Mouse (Mus musculus) myocyte (in vitro differentiated cells): ENCODE measurements around the gene Mrpl37. TPM values are rescaled to one million over a fixed set of nuclear protein-coding genes. Genes with fewer than 3 reads are reported as not detected.

ENCODE experiments used
- H3K27me3 ChIP-seq: one replicate; pipeline ENCODE4 v1.6.1; 2011; ENCODE audit not compliant: control insufficient read depth, insufficient read depth, insufficient read length
- H3K36me3 ChIP-seq: one replicate; pipeline ENCODE4 v1.6.1; 2011; ENCODE audit not compliant: control insufficient read depth, insufficient read depth
- H3K4me2 ChIP-seq: one replicate; pipeline ENCODE4 v1.6.1; 2011; ENCODE audit warnings: low read depth, control low read depth
- H3K4me3 ChIP-seq: one replicate; pipeline ENCODE4 v1.5.1; 2011; ENCODE audit warnings: mild to moderate bottlenecking, control low read depth, moderate library complexity
- H3K79me2 ChIP-seq: one replicate; pipeline ENCODE4 v1.6.1; 2011; ENCODE audit not compliant: control insufficient read depth, insufficient read depth
- H3ac ChIP-seq: one replicate; pipeline ENCODE4 v1.6.1; 2011; ENCODE audit not compliant: control insufficient read depth, insufficient read length
- CEBPB ChIP-seq: IDR thresholded peaks from 2 replicates; pipeline ENCODE4 v1.6.1; 2011; ENCODE audit warnings: mild to moderate bottlenecking, moderate library complexity; ENCODE audit not compliant: poor library complexity, insufficient read depth, severe bottlenecking
- E2F4 ChIP-seq: IDR thresholded peaks from one replicate; pipeline ENCODE4 v1.6.1; 2011; ENCODE audit warnings: mild to moderate bottlenecking, control low read depth, moderate library complexity; ENCODE audit not compliant: insufficient read depth
- MAX ChIP-seq: IDR thresholded peaks from one replicate; pipeline ENCODE4 v1.6.1; 2011; ENCODE audit warnings: low read depth, mild to moderate bottlenecking, control low read depth
- MYOD1 ChIP-seq, 3 experiments: IDR thresholded peaks; one replicate each; pipeline ENCODE4 v1.6.1; 2011; ENCODE audit warnings: control low read depth in 2 of 3, low read depth in 2 of 3, mild to moderate bottlenecking in 2 of 3, moderate library complexity in 1 of 3; ENCODE audit not compliant: insufficient read length in 2 of 3, control insufficient read depth in 1 of 3
- MYOG ChIP-seq, 3 experiments: IDR thresholded peaks; one replicate each; pipeline ENCODE4 v1.6.1; 2011; ENCODE audit warnings: control low read depth in 2 of 3, low read depth in 2 of 3, mild to moderate bottlenecking in 2 of 3; ENCODE audit not compliant: insufficient read length in 2 of 3, control insufficient read depth in 1 of 3, insufficient read depth in 1 of 3
- POLR2A ChIP-seq: IDR thresholded peaks from one replicate; pipeline ENCODE4 v1.6.1; 2011; ENCODE audit warnings: low read depth, mild to moderate bottlenecking, control low read depth, moderate library complexity; ENCODE audit not compliant: insufficient read length
- POLR2AphosphoS2 ChIP-seq: IDR thresholded peaks from one replicate; pipeline ENCODE4 v1.6.1; 2011; ENCODE audit warnings: low read depth, control low read depth; ENCODE audit not compliant: insufficient read length
- REST ChIP-seq: IDR thresholded peaks from one replicate; pipeline ENCODE4 v1.6.1; 2011; ENCODE audit warnings: mild to moderate bottlenecking, control low read depth, moderate library complexity; ENCODE audit not compliant: insufficient read depth, insufficient read length
- SRF ChIP-seq: IDR thresholded peaks from one replicate; pipeline ENCODE4 v1.6.1; 2011; ENCODE audit warnings: low read depth; ENCODE audit not compliant: control insufficient read depth, insufficient read length
- TCF12 ChIP-seq: IDR thresholded peaks from one replicate; pipeline ENCODE4 v1.6.1; 2011; ENCODE audit warnings: mild to moderate bottlenecking, control low read depth; ENCODE audit not compliant: poor library complexity, insufficient read depth, severe bottlenecking
- TCF3 ChIP-seq: IDR thresholded peaks from one replicate; pipeline ENCODE4 v1.6.1; 2011; ENCODE audit warnings: low read depth, control low read depth; ENCODE audit not compliant: insufficient read length
- USF1 ChIP-seq: IDR thresholded peaks from one replicate; pipeline ENCODE4 v1.6.1; 2011; ENCODE audit warnings: low read depth, mild to moderate bottlenecking, control low read depth, moderate library complexity
- polyA plus RNA-seq: library from polyadenylated mRNA; unstranded; fragments of >200 nt; fragmentation: generic; extraction: Trizol; gene quantifications from one replicate; pipeline ENCODE4 v1.2.1, GENCODE M21; 2012; ENCODE audit warnings: missing spikeins

Mrpl37 gene
- polyA plus RNA-seq, 1 experiment = 87.5 TPM

DNA sequence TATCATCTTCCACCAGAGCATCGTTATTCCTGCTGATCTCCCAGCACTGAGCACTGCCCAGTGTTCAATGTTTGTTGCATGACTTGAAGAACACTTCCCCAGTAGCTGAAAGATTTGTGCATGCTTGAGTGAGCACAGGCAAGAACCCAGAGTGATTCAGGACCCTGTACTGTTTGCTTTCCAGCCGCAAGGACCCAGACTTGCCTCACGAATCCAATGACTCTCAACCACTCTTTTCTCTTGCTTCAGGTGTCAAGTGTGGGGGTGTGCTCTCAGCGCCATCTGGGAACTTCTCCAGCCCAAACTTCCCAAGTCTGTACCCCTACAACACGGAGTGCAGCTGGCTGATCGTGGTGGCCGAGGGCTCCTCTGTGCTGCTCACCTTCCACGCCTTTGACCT is 35.6 kb upstream of the Mrpl37 start:
- Histone ChIP-seq H3K4me2 (no peak overlapping the region), H3ac (no peak overlapping the region), H3K36me3 (no peaks in the 10 kb centered on the region), H3K4me3 (no peak overlapping the region), H3K79me2 (no peaks in the 10 kb centered on the region), H3K27me3 (no peaks in the 10 kb centered on the region)
- TF ChIP-seq SRF (no peak), TCF3 (no peak), MYOG (IDR thresholded peaks at IDR 0.05; ENCODE audit: control insufficient read depth in 1 of 3, insufficient read depth in 1 of 3, insufficient read length in 2 of 3, low read depth in 2 of 3) (no peak), POLR2AphosphoS2 (no peak), E2F4 (no peak), REST (no peak), USF1 (no peak), MAX (no peak), CEBPB (no peak), MYOD1 (IDR thresholded peaks at IDR 0.05; ENCODE audit: control insufficient read depth in 1 of 3, insufficient read length in 2 of 3, low read depth in 2 of 3) (no peak), POLR2A (no peak), TCF12 (no peak)

DNA sequence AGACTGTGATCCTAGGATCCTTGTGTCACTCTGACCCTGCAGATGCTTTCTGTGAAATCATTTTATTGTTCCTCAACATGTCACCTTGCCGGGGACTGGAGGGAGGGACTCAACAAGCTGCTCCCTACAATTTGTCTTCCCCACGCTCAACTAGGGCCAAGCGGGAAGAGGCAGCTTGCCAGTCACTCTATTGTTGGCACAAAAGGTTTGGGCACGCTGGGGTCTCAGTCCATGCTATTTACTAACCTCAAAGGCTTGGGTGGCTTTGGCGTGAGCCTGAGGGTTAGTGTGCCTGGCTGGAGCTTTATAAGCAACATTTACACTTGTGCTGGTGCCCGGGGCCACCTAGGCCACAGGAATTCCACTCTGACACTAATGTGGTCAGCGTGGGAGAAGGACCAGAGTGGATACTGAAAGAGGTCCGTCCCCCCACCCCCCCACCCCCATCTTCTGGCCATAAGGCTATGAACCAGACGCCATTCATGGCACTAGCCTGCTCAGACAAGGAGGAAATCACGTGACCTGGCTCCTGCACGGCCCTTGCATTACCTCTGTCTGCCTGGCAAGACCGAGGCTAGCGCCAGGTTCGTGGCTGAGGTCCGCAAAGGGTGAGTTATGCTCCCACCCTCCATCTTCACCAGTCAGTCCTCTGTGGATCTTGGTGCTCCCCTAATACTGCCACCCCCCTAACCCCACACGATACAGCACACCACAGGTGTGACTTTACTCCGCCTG is 32.3 kb upstream of the Mrpl37 start:
- H3K79me2 ChIP-seq = no peaks in the 10 kb centered on the region
- H3K27me3 ChIP-seq = peaks cover 3% of the 10 kb centered on the region
- H3K4me2 ChIP-seq = no peak overlapping the region
- no peak overlapping the region for H3K4me3 ChIP-seq
- TF ChIP-seq E2F4 (no peak), USF1 (peak; percentile 19)
- H3K36me3 ChIP-seq = no peaks in the 10 kb centered on the region
- H3ac ChIP-seq = no peak overlapping the region

DNA sequence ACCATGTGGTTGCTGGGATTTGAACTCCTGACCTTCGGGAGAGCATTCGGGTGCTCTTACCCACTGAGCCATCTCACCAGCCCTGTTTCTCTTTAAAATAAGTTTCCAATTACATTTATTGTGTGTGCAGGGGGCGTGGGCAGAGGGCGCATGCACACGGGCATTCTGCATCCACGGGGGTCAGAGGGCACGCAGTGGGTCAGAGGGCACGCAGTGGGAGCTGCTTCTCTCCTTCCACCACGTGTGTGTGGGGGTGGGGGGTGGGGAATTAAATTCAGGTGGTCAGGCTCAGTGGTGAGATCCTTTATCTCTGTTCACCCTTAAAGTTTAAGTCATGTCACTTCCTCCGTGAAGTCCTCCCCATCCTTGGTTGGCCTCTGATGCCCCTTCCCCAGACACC is 31.7 kb upstream of the Mrpl37 start:
- no peaks in the 10 kb centered on the region for H3K79me2 ChIP-seq
- TF ChIP-seq TCF12 (no peak), REST (no peak), MAX (no peak), SRF (no peak), MYOG (IDR thresholded peaks at IDR 0.05; ENCODE audit: control insufficient read depth in 1 of 3, insufficient read depth in 1 of 3, insufficient read length in 2 of 3, low read depth in 2 of 3) (no peak), POLR2A (no peak), MYOD1 (IDR thresholded peaks at IDR 0.05; ENCODE audit: control insufficient read depth in 1 of 3, insufficient read length in 2 of 3, low read depth in 2 of 3) (no peak), TCF3 (no peak), CEBPB (no peak), E2F4 (no peak), POLR2AphosphoS2 (no peak), USF1 (no peak)
- no peak overlapping the region for H3K4me3 ChIP-seq
- peaks cover 9% of the 10 kb centered on the region for H3K27me3 ChIP-seq
- no peak overlapping the region for H3K4me2 ChIP-seq
- no peaks in the 10 kb centered on the region for H3K36me3 ChIP-seq
- H3ac ChIP-seq = no peak overlapping the region

DNA sequence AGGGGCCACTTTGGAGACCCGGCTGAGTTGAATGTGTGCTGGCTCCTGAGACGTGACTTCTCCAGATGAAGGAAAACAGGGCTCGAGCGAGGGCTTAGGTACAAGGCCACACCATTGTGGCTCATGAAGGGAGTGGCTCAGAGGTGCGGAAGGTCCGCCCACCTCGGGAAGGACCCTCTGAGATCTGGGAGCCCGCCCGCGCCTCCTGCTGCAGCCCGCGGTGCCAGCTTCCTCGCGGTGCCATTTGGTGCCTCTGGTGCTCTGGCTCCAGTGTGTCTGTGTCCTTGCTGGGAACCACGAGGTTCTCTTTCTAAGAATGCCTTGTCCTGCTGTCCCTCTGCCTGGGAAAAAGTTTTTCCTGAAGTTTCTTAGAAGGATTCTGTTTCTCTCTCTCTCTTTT is 31.2 kb upstream of the Mrpl37 start:
- Histone ChIP-seq H3K4me2 (no peak overlapping the region), H3K36me3 (no peaks in the 10 kb centered on the region), H3K4me3 (no peak overlapping the region), H3K27me3 (peaks cover 11% of the 10 kb centered on the region), H3K79me2 (no peaks in the 10 kb centered on the region), H3ac (no peak overlapping the region)
- TF ChIP-seq TCF12 (no peak), POLR2AphosphoS2 (no peak), MYOD1 (IDR thresholded peaks at IDR 0.05; ENCODE audit: control insufficient read depth in 1 of 3, insufficient read length in 2 of 3, low read depth in 2 of 3) (no peak), MAX (no peak), USF1 (no peak), TCF3 (no peak), E2F4 (no peak), POLR2A (no peak)

DNA sequence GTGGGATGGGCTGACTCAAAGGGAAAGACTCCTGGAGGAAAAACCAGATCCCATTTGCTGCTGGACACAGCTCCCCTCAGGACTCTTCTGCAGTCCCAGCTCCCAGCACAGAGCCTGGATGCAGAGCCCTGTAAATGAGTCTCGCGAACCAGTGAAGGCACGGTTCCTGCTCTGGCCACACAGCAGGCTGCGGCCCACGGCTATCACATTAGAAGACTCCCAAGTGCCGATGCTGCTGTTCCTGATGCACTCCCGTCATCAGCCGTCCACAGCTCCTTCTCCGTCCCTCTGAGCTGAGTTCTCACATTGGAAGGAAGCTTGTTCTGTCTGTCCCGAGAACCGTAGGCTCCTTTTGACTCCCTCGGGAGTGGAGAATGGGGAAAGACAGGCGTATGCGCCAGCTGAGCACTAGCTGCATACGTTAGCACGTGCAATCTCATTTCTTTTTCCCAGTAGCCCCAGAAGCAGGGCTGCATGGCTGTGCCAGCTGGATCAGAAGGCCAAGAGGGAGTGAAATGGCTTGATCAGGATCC is 30.2 kb upstream of the Mrpl37 start, which contains the start of gene Cdcp2:
TSS of gene Cdcp2 (plus strand) at position 51 of the 533 bp plus-strand sequence.
- Histone ChIP-seq H3K36me3 (no peaks in the 10 kb centered on the region), H3K4me2 (no peak within 1 kb of the TSS), H3K4me3 (no peak within 1 kb of the TSS), H3K27me3 (peaks cover 21% of the 10 kb centered on the region), H3K79me2 (no peaks in the 10 kb centered on the region), H3ac (no peak within 1 kb of the TSS)
- TF ChIP-seq MYOD1 (IDR thresholded peaks at IDR 0.05; ENCODE audit: control insufficient read depth in 1 of 3, insufficient read length in 2 of 3, low read depth in 2 of 3) = no peak
- TF ChIP-seq POLR2AphosphoS2 = no peak
- no peak for TF ChIP-seq SRF
- TF ChIP-seq MYOG (IDR thresholded peaks at IDR 0.05; ENCODE audit: control insufficient read depth in 1 of 3, insufficient read depth in 1 of 3, insufficient read length in 2 of 3, low read depth in 2 of 3) = no peak
- no peak for TF ChIP-seq MAX
- TF ChIP-seq E2F4 = no peak
- no peak for TF ChIP-seq USF1
- no peak for TF ChIP-seq TCF3
